ENCODE assay signal across 22 mouse cellular contexts in the genomic region with DNA sequence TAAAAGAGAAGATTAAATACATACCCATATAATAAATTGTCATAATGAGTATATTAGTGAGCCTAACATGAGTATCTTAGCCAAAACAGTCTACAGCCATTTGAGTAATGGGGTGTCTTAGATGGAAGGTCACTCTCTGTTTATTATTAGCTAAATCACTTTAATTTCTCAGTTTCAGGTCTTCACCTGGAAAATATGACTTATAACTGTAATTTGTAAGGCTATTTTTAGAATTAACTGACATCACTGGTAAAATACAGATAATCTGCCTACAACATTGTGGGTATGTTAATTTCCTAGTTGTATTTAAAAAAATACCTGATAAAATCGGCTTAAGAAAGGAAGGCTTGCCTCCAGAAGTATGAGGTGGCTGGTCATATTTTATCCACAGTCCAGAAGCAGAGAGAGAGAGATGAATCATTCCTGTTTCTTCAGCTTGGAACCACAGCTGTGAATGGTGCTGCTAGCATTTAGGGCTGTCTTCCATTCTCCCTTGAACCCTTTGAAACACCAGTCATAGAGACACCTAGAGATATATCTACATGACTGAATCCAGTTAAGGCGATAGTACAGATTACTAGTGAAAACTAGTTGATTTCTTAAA. TPM values are rescaled to one million over a fixed set of nuclear protein-coding genes. Genes with fewer than 3 reads are reported as not detected.
"Had no signal": no experiment of that assay in that cellular context is flagged by ENCODE, and none has a peak within 500 bp of the region (broad histone marks: within the 10 kb centered on the region; RNA-seq: fewer than 3 reads in every experiment).

No protein-coding gene starts in this region.

- DNase-seq: kidney, postnatal 10 days; kidney, postnatal 36 days; layer of hippocampus, postnatal 36 days; liver, postnatal 0 days; lung, postnatal 10 days; lung, postnatal 36 days; retina, postnatal 1 day; right cerebral cortex, postnatal 25 days; thymus, adult 18-20 months; thymus, postnatal 36 days had no signal

- ATAC-seq: liver, postnatal 0 days; midbrain, embryonic 15.5 days had no signal

- H3K27me3 ChIP-seq: kidney, embryonic 15.5 days; limb, embryonic 12.5 days; limb, embryonic 15.5 days; lung, embryonic 15.5 days; megakaryocyte, embryonic 14.5 days; midbrain, embryonic 12.5 days; midbrain, embryonic 15.5 days; neural tube, embryonic 13.5 days had no signal

RNA-seq across cellular contexts. Expression of gene Mab21l2, which starts 29.8 kb away (rescaled TPM):
- total RNA-seq: layer of hippocampus, postnatal 10 days; layer of hippocampus, postnatal 36 days; left cerebral cortex, postnatal 36 days; neutrophil, adult 5-6 weeks had no signal
- polyA plus RNA-seq: spleen, adult 2 months had no signal
